Mouse (Mus musculus) small intestine, adult 2 months (tissue): ENCODE results near the gene Lrrc31.

ENCODE experiments used
- CTCF ChIP-seq: fragments of 200-500 bp; IDR thresholded peaks from 2 replicates; pipeline ENCODE4 v1.5.1; 2012; ENCODE audit warnings: low read depth, mild to moderate bottlenecking, control low read depth, inconsistent platforms, low read length, moderate library complexity, mixed read lengths; ENCODE audit not compliant: insufficient replicate concordance, insufficient read length; ENCODE audit errors: extremely low read depth
- POLR2A ChIP-seq: fragments of 200-500 bp; IDR thresholded peaks from 2 replicates; pipeline ENCODE4 v1.6.1; 2012; ENCODE audit warnings: low read depth, mild to moderate bottlenecking, control low read depth, inconsistent platforms, low read length, moderate library complexity

GRCm38 (mm10) chr3:30650062-30650841 is 49.4 kb downstream of the Lrrc31 start:
- TF ChIP-seq CTCF, result peak; percentile 36; the same call in 1 of the 2 replicates
- TF ChIP-seq POLR2A, result no peak
